Mouse (Mus musculus) MEL (cell line): ENCODE results near the gene Gm20388. TPM values are rescaled to one million over a fixed set of nuclear protein-coding genes. Genes with fewer than 3 reads are reported as not detected.
A peak's percentile ranks its signal among the peaks of the same experiment; 100 is the strongest.

Source experiments
- DNase-seq: peaks from one replicate; pipeline ENCODE4 v3.0.0; 2011; ENCODE audit warnings: low read depth, low spot score
- H3K27ac ChIP-seq: 2 replicates; pipeline ENCODE4 v1.5.1; 2012; ENCODE audit warnings: low read depth, mild to moderate bottlenecking, control low read depth, low read length, moderate library complexity; ENCODE audit not compliant: control insufficient read depth
- H3K27me3 ChIP-seq, 2 experiments: fragments of 150-350 bp in 1 of 2; sonication (generic) in 1 of 2; 2 replicates each; pipeline ENCODE4 v1.6.1; 2012; ENCODE audit warnings: low read length in 2 of 2, mild to moderate bottlenecking in 2 of 2, improper control_type of control experiment in 1 of 2, moderate library complexity in 1 of 2; ENCODE audit not compliant: insufficient read depth in 2 of 2, control insufficient read depth in 1 of 2
- H3K36me3 ChIP-seq, 2 experiments: 2 replicates each; pipeline ENCODE4 v1.6.1; 2012 to 2014; ENCODE audit warnings: low read length in 2 of 2, improper control_type of control experiment in 1 of 2, inconsistent platforms in 1 of 2, mild to moderate bottlenecking in 1 of 2; ENCODE audit not compliant: insufficient read depth in 2 of 2, control insufficient read depth in 1 of 2
- H3K4me1 ChIP-seq, 2 experiments: fragments of 150-350 bp in 1 of 2; sonication (generic) in 1 of 2; 2 replicates each; pipeline ENCODE4 v1.6.1; 2012; ENCODE audit warnings: low read length in 2 of 2, improper control_type of control experiment in 1 of 2, mild to moderate bottlenecking in 1 of 2; ENCODE audit not compliant: insufficient read depth in 2 of 2, control insufficient read depth in 1 of 2
- H3K4me3 ChIP-seq, 2 experiments: fragments of 150-350 bp in 1 of 2; sonication (generic) in 1 of 2; 2 replicates each; pipeline ENCODE4 v1.5.1; 2012; ENCODE audit warnings: low read depth in 2 of 2, low read length in 2 of 2, mild to moderate bottlenecking in 2 of 2, moderate library complexity in 2 of 2, control low read depth in 1 of 2, improper control_type of control experiment in 1 of 2; ENCODE audit not compliant: control insufficient read depth in 1 of 2, insufficient read depth in 1 of 2
- H3K79me2 ChIP-seq: 2 replicates; pipeline ENCODE4 v1.6.1; 2012; ENCODE audit warnings: mild to moderate bottlenecking, low read length, moderate library complexity; ENCODE audit not compliant: control insufficient read depth, poor library complexity, insufficient read depth
- H3K9ac ChIP-seq: 2 replicates; pipeline ENCODE4 v1.6.1; 2012; ENCODE audit warnings: low read depth, mild to moderate bottlenecking, control low read depth, low read length, moderate library complexity; ENCODE audit not compliant: control insufficient read depth, poor library complexity, severe bottlenecking
- H3K9me3 ChIP-seq: fragments of 150-350 bp; sonication (generic); replicated peaks from 2 replicates; pipeline ENCODE4 v1.6.1; 2012; ENCODE audit warnings: mild to moderate bottlenecking, low read length, improper control_type of control experiment, moderate library complexity; ENCODE audit not compliant: insufficient read depth
- BHLHE40 ChIP-seq: IDR thresholded peaks from 2 replicates; pipeline ENCODE4 v1.6.1; 2012; ENCODE audit warnings: low read depth, mild to moderate bottlenecking, inconsistent platforms, low read length, improper control_type of control experiment, borderline replicate concordance
- CHD2 ChIP-seq: IDR thresholded peaks from 2 replicates; pipeline ENCODE4 v1.6.1; 2011; ENCODE audit warnings: low read length, improper control_type of control experiment
- CTCF ChIP-seq, 3 experiments: IDR thresholded peaks in 2 of 3; conservative IDR thresholded peaks in 1 of 3; 2 replicates each; pipeline ENCODE4 v1.5.1; 2011 to 2012; ENCODE audit warnings: low read length in 3 of 3, low read depth in 2 of 3, mild to moderate bottlenecking in 2 of 3, improper control_type of control experiment in 1 of 3, inconsistent platforms in 1 of 3, mixed read lengths in 1 of 3, moderate library complexity in 1 of 3; ENCODE audit not compliant: control insufficient read depth in 1 of 3, insufficient read depth in 1 of 3, poor library complexity in 1 of 3, severe bottlenecking in 1 of 3
- E2F4 ChIP-seq: IDR thresholded peaks from 2 replicates; pipeline ENCODE4 v1.6.1; 2011; ENCODE audit warnings: low read depth, low read length, improper control_type of control experiment, borderline replicate concordance
- EP300 ChIP-seq, 2 experiments: IDR thresholded peaks; 2 replicates each; pipeline ENCODE4 v1.6.1; 2011; ENCODE audit warnings: improper control_type of control experiment in 2 of 2, low read length in 2 of 2, low read depth in 1 of 2, mild to moderate bottlenecking in 1 of 2
- ETS1 ChIP-seq: IDR thresholded peaks from 2 replicates; pipeline ENCODE4 v1.6.1; 2012; ENCODE audit warnings: low read depth, mild to moderate bottlenecking, inconsistent platforms, low read length, improper control_type of control experiment, moderate library complexity
- GABPA ChIP-seq: IDR thresholded peaks from 2 replicates; pipeline ENCODE4 v1.6.1; 2012; ENCODE audit warnings: low read depth, mild to moderate bottlenecking, inconsistent platforms, low read length, improper control_type of control experiment, moderate library complexity
- HCFC1 ChIP-seq: IDR thresholded peaks from 2 replicates; pipeline ENCODE4 v1.6.1; 2012; ENCODE audit warnings: low read depth, mild to moderate bottlenecking, inconsistent platforms, low read length, improper control_type of control experiment, moderate library complexity
- JUND ChIP-seq: IDR thresholded peaks from 2 replicates; pipeline ENCODE4 v1.6.1; 2011; ENCODE audit warnings: low read depth, mild to moderate bottlenecking, improper control_type of control experiment, low read length
- MAFK ChIP-seq: IDR thresholded peaks from 2 replicates; pipeline ENCODE4 v1.6.1; 2011; ENCODE audit warnings: low read depth, mild to moderate bottlenecking, low read length, improper control_type of control experiment, borderline replicate concordance
- MAX ChIP-seq: IDR thresholded peaks from 2 replicates; pipeline ENCODE4 v1.6.1; 2011; ENCODE audit warnings: low read length, improper control_type of control experiment
- MAZ ChIP-seq: IDR thresholded peaks from 2 replicates; pipeline ENCODE4 v1.6.1; 2012; ENCODE audit warnings: low read depth, mild to moderate bottlenecking, inconsistent platforms, low read length, improper control_type of control experiment
- MEF2A ChIP-seq: IDR thresholded peaks from 2 replicates; pipeline ENCODE4 v1.6.1; 2014; ENCODE audit warnings: low read depth, mild to moderate bottlenecking, inconsistent platforms, low read length, improper control_type of control experiment; ENCODE audit not compliant: poor library complexity, insufficient replicate concordance, severe bottlenecking; ENCODE audit errors: extremely low read depth
- MXI1 ChIP-seq: IDR thresholded peaks from 2 replicates; pipeline ENCODE4 v1.6.1; 2011; ENCODE audit warnings: mild to moderate bottlenecking, low read depth, low read length, improper control_type of control experiment
- MYC ChIP-seq: IDR thresholded peaks from 2 replicates; pipeline ENCODE4 v1.6.1; 2011; ENCODE audit warnings: low read depth, mild to moderate bottlenecking, low read length, improper control_type of control experiment, moderate library complexity
- NELFE ChIP-seq: IDR thresholded peaks from 2 replicates; pipeline ENCODE4 v1.6.1; 2011; ENCODE audit warnings: low read depth, low read length, improper control_type of control experiment
- NRF1 ChIP-seq: IDR thresholded peaks from 2 replicates; pipeline ENCODE4 v1.6.1; 2014; ENCODE audit warnings: low read depth, mild to moderate bottlenecking, inconsistent platforms, low read length, improper control_type of control experiment, moderate library complexity; ENCODE audit not compliant: poor library complexity, insufficient read depth, severe bottlenecking
- POLR2A ChIP-seq, 2 experiments: IDR thresholded peaks; 2 replicates each; pipeline ENCODE4 v1.6.1; 2011 to 2012; ENCODE audit warnings: low read length in 2 of 2, mild to moderate bottlenecking in 2 of 2, control low read depth in 1 of 2, improper control_type of control experiment in 1 of 2, low read depth in 1 of 2, moderate library complexity in 1 of 2; ENCODE audit not compliant: control insufficient read depth in 1 of 2, insufficient read depth in 1 of 2, poor library complexity in 1 of 2
- RAD21 ChIP-seq: IDR thresholded peaks from 2 replicates; pipeline ENCODE4 v1.6.1; 2011; ENCODE audit warnings: mild to moderate bottlenecking, low read depth, low read length, improper control_type of control experiment
- SIN3A ChIP-seq: IDR thresholded peaks from 2 replicates; pipeline ENCODE4 v1.6.1; 2012; ENCODE audit warnings: low read length, improper control_type of control experiment, inconsistent platforms
- SMC3 ChIP-seq: IDR thresholded peaks from 2 replicates; pipeline ENCODE4 v1.6.1; 2011; ENCODE audit warnings: low read depth, low read length, improper control_type of control experiment
- TAL1 ChIP-seq: IDR thresholded peaks from 2 replicates; pipeline ENCODE4 v1.6.1; 2012; ENCODE audit warnings: mild to moderate bottlenecking, inconsistent platforms, low read length, moderate library complexity, mixed read lengths
- TCF12 ChIP-seq: IDR thresholded peaks from 2 replicates; pipeline ENCODE4 v1.6.1; 2014; ENCODE audit warnings: low read depth, mild to moderate bottlenecking, inconsistent platforms, low read length, improper control_type of control experiment, moderate library complexity
- USF2 ChIP-seq, 2 experiments: IDR thresholded peaks; 2 replicates each; pipeline ENCODE4 v1.6.1; 2011 to 2012; ENCODE audit warnings: improper control_type of control experiment in 2 of 2, low read length in 2 of 2, borderline replicate concordance in 1 of 2, inconsistent platforms in 1 of 2, low read depth in 1 of 2, mild to moderate bottlenecking in 1 of 2; ENCODE audit not compliant: insufficient read depth in 1 of 2
- ZKSCAN1 ChIP-seq: IDR thresholded peaks from 2 replicates; pipeline ENCODE4 v1.6.1; 2012; ENCODE audit warnings: low read depth, mild to moderate bottlenecking, inconsistent platforms, low read length, improper control_type of control experiment, moderate library complexity
- ZNF384 ChIP-seq: IDR thresholded peaks from 2 replicates; pipeline ENCODE4 v1.6.1; 2012; ENCODE audit warnings: low read depth, mild to moderate bottlenecking, inconsistent platforms, low read length, improper control_type of control experiment
- polyA plus RNA-seq, 2 experiments: library from polyadenylated mRNA; stranded (reverse) in 1 of 2; unstranded in 1 of 2; fragments of >175 nt in 1 of 2; fragments of >200 nt in 1 of 2; gene quantifications; 2 replicates each; pipeline versions ENCODE4 v1.2.1 to v1.2.4; 2012; ENCODE audit warnings: low replicate concordance in 2 of 2, low read depth in 1 of 2; ENCODE audit not compliant: insufficient read length in 2 of 2, insufficient read depth in 1 of 2, missing spikeins in 1 of 2
- total RNA-seq: library from RNA; depleted of rRNA; stranded (reverse); fragments of 300-350 nt; gene quantifications from 2 replicates; pipeline ENCODE4 v1.2.3, GENCODE M21; 2012

The Gm20388 gene
- total and polyA plus RNA-seq, 3 experiments, result 11.1 to 17.8 TPM; not detected in 1

- TF ChIP-seq MEF2A, result peak; percentile 28; the same call in 1 of the 2 replicates
- TF ChIP-seq SIN3A, result peak; percentile 82
- no peak for TF ChIP-seq ZKSCAN1
- no peak for TF ChIP-seq BHLHE40
- peak; percentile 95 for TF ChIP-seq NRF1
- TF ChIP-seq MYC, result no peak
- peak; percentile 85 for TF ChIP-seq MAX
- TF ChIP-seq JUND, result no peak
- TF ChIP-seq CHD2, result no peak
- no peak for TF ChIP-seq GABPA
- no peak for TF ChIP-seq MAZ
- TF ChIP-seq TAL1, result no peak
- no peak for TF ChIP-seq SMC3
- TF ChIP-seq MAFK, result no peak
- TF ChIP-seq MXI1, result peak; percentile 76
- peak; percentile 56 to 94; a peak in 2 of 4 replicates for TF ChIP-seq POLR2A (IDR thresholded peaks at IDR 0.05; ENCODE audit: control insufficient read depth in 1 of 2, insufficient read depth in 1 of 2, low read depth in 1 of 2, low read length in 2 of 2, poor library complexity in 1 of 2)
- TF ChIP-seq ETS1, result 0 out of 2 replicates have a peak, but pooled peaks have one; percentile 36
- no peak for TF ChIP-seq E2F4
- peak; percentile 50; the same call in 1 of the 2 replicates for TF ChIP-seq TCF12
- no peak for TF ChIP-seq ZNF384
These were observed 2466.0 kb downstream of the Gm20388 start, which contains the start of gene Zc3h18 (continued) for GRCm38 (mm10) chr8:122376365-122377231.

- peaks cover 0 to 4% of the 10 kb centered on the region in 2 experiments; a peak in 2 of 4 replicates for H3K4me1 ChIP-seq
- H3K9ac ChIP-seq, result no peak overlapping the region
- H3K79me2 ChIP-seq, result peaks cover 33% of the 10 kb centered on the region
- H3K4me3 ChIP-seq, result no peak overlapping the region
- H3K36me3 ChIP-seq, result peaks cover 8 to 31% of the 10 kb centered on the region in 2 experiments
- H3K27ac ChIP-seq, result no peak overlapping the region
- no peaks in the 10 kb centered on the region for H3K9me3 ChIP-seq
- DNase-seq, result no peak
- TF ChIP-seq BHLHE40, result no peak
- no peak for TF ChIP-seq E2F4
- no peak for TF ChIP-seq HCFC1
- no peak for TF ChIP-seq TAL1
- TF ChIP-seq RAD21, result no peak
- no peak for TF ChIP-seq CTCF (IDR thresholded peaks at IDR 0.05 in 2 of 3, conservative IDR thresholded peaks at IDR 0.05 in 1 of 3; ENCODE audit: control insufficient read depth in 1 of 3, insufficient read depth in 1 of 3, low read depth in 2 of 3, low read length in 3 of 3, poor library complexity in 1 of 3, severe bottlenecking in 1 of 3)
- no peak for TF ChIP-seq ETS1
- no peak for TF ChIP-seq USF2 (IDR thresholded peaks at IDR 0.05; ENCODE audit: borderline replicate concordance in 1 of 2, insufficient read depth in 1 of 2, low read depth in 1 of 2, low read length in 2 of 2)
- no peak for TF ChIP-seq EP300 (IDR thresholded peaks at IDR 0.05; ENCODE audit: low read depth in 1 of 2, low read length in 2 of 2)
- no peak for TF ChIP-seq NELFE
- TF ChIP-seq MAFK, result no peak
- TF ChIP-seq SIN3A, result no peak
- TF ChIP-seq JUND, result no peak
- H3K27me3 ChIP-seq, result no peaks in the 10 kb centered on the region
These were observed 2472.4 kb downstream of the Gm20388 start for GRCm38 (mm10) chr8:122383039-122383438.
